Mouse (Mus musculus) C2C12 (cell line): ENCODE results near the gene Dctpp1. TPM values are rescaled to one million over a fixed set of nuclear protein-coding genes. Genes with fewer than 3 reads are reported as not detected.

Experiments
- H3K27me3 ChIP-seq: one replicate; pipeline ENCODE4 v1.6.1; 2011; ENCODE audit not compliant: control insufficient read depth, insufficient read depth, insufficient read length
- H3K36me3 ChIP-seq: one replicate; pipeline ENCODE4 v1.6.1; 2011; ENCODE audit not compliant: control insufficient read depth, insufficient read depth
- H3K4me3 ChIP-seq: one replicate; pipeline ENCODE4 v1.5.1; 2011; ENCODE audit warnings: mild to moderate bottlenecking, control low read depth; ENCODE audit not compliant: poor library complexity, insufficient read depth, severe bottlenecking
- H3K79me2 ChIP-seq: one replicate; pipeline ENCODE4 v1.6.1; 2011; ENCODE audit not compliant: control insufficient read depth, insufficient read depth
- H3K79me3 ChIP-seq: one replicate; pipeline ENCODE4 v1.6.1; 2011; ENCODE audit warnings: low read depth, control low read depth
- H3ac ChIP-seq: one replicate; pipeline ENCODE3; 2011; ENCODE audit warnings: low read depth; ENCODE audit not compliant: control insufficient read depth, insufficient read length
- CEBPB ChIP-seq: IDR thresholded peaks from one replicate; pipeline ENCODE4 v1.6.1; 2011; ENCODE audit warnings: low read depth, mild to moderate bottlenecking, control low read depth, moderate library complexity
- CTCF ChIP-seq: IDR thresholded peaks from one replicate; pipeline ENCODE4 v1.5.1; 2011; ENCODE audit not compliant: control insufficient read depth, insufficient read depth, insufficient read length
- FOSL1 ChIP-seq: IDR thresholded peaks from one replicate; pipeline ENCODE4 v1.8.0; 2011; ENCODE audit warnings: mild to moderate bottlenecking, low read length; ENCODE audit not compliant: poor library complexity, insufficient read depth, severe bottlenecking
- MAX ChIP-seq: IDR thresholded peaks from one replicate; pipeline ENCODE4 v1.6.1; 2011; ENCODE audit warnings: mild to moderate bottlenecking, control low read depth
- MYOD1 ChIP-seq: IDR thresholded peaks from one replicate; pipeline ENCODE4 v1.6.1; 2011; ENCODE audit warnings: low read depth; ENCODE audit not compliant: control insufficient read depth, insufficient read length
- MYOG ChIP-seq: IDR thresholded peaks from one replicate; pipeline ENCODE4 v1.6.1; 2011; ENCODE audit not compliant: control insufficient read depth, insufficient read length; ENCODE audit errors: extremely low read depth
- USF1 ChIP-seq: IDR thresholded peaks from one replicate; pipeline ENCODE4 v1.6.1; 2011; ENCODE audit warnings: low read depth, mild to moderate bottlenecking, control low read depth, moderate library complexity
- polyA plus RNA-seq: library from polyadenylated mRNA; unstranded; fragments of >200 nt; fragmentation: generic; extraction: Trizol; gene quantifications from one replicate; pipeline ENCODE4 v1.2.1, GENCODE M21; 2012; ENCODE audit warnings: missing spikeins

Gene Dctpp1
- polyA plus RNA-seq, 1 experiment, result 226 TPM

DNA sequence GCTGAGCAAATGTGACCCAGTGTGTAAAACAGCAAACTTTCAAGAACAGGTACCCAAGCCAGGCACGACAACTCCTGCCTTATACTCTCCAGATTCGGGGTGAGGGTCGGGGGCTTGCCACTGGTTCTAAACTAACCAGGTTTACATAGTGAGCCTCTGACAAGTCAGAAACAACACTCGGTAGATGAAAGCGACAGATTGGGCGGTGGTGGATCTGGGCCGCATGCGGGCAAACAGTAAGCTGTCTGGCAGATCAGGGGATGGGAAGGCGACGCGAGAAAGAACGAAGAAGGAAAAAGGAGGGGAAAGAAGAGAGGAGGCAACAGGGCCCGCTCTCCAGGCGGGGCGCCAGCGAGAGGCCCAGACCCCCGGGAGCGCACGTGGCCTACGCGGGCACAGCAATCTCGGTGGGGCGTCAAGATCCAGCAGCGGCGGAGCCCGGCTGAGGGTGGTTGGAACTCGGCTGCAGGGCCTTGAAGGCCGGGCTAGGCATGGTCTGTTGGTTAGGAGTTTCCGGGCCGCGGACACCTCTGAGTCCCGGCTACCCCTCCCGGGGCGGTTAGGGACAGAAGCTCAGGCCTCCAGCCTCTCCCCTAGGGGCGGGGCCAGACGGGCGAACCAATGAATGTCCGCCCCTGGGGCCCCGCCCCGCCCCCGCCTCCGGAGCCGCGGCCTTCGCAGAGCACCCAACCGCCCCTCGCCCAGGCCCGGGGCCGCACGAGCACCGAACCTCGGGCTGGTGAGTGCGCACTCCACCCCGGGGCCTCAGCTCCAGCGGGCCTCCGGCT lies 16.4 kb downstream of the Dctpp1 start, which contains the start of gene Zfp771:
Gene Zfp771 (plus strand): TSS at position 405 of the 788 bp plus-strand sequence.
- peak within 1 kb of the TSS; percentile 88 for H3ac ChIP-seq
- H3K79me3 ChIP-seq, result peaks cover 16% of the 10 kb centered on the region
- peak within 1 kb of the TSS; percentile 52 for H3K4me3 ChIP-seq
- TF ChIP-seq CTCF, result no peak
- peak; percentile 86 for TF ChIP-seq MAX
- peaks cover 6% of the 10 kb centered on the region for H3K36me3 ChIP-seq
- peaks cover 19% of the 10 kb centered on the region for H3K79me2 ChIP-seq
- H3K27me3 ChIP-seq, result no peaks in the 10 kb centered on the region

GRCm38 (mm10) chr7:127243361-127243867 lies 17.1 kb downstream of the Dctpp1 start:
- peaks cover 8% of the 10 kb centered on the region for H3K36me3 ChIP-seq
- no peak overlapping the region for H3ac ChIP-seq
- TF ChIP-seq USF1, result no peak
- no peak for TF ChIP-seq MYOG
- no peak for TF ChIP-seq CEBPB
- TF ChIP-seq CTCF, result no peak
- TF ChIP-seq MYOD1, result no peak
- no peak for TF ChIP-seq FOSL1
- no peak for TF ChIP-seq MAX
- H3K79me2 ChIP-seq, result peaks cover 19% of the 10 kb centered on the region
- H3K4me3 ChIP-seq, result no peak overlapping the region
- peaks cover 16% of the 10 kb centered on the region for H3K79me3 ChIP-seq
- no peaks in the 10 kb centered on the region for H3K27me3 ChIP-seq

DNA sequence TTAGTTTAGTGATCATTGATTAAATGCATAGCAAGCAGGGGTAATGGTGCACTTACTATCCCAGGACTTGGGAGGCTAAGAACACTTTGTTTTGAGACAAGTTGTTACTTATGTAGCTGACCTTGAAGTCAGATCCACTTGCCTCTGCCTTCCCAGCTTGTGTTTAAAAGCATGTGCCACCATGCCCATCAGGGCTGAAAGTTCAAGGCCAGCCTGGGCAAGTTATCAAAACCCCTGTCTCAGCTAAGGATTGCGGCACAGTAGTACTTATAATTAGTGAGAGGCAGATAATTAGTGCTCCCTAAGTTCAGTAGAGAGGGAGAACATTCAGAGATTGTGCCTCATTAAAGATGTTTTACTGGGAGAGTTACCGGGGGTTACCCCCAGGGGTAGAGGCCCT lies 25.7 kb downstream of the Dctpp1 start:
- Histone ChIP-seq H3K27me3 (no peaks in the 10 kb centered on the region), H3ac (no peak overlapping the region), H3K79me3 (peaks cover 43% of the 10 kb centered on the region), H3K79me2 (peaks cover 64% of the 10 kb centered on the region), H3K4me3 (no peak overlapping the region), H3K36me3 (peaks cover 45% of the 10 kb centered on the region)
- TF ChIP-seq MYOG (no peak), MAX (no peak), CEBPB (no peak), CTCF (no peak), USF1 (no peak), FOSL1 (no peak), MYOD1 (no peak)

DNA sequence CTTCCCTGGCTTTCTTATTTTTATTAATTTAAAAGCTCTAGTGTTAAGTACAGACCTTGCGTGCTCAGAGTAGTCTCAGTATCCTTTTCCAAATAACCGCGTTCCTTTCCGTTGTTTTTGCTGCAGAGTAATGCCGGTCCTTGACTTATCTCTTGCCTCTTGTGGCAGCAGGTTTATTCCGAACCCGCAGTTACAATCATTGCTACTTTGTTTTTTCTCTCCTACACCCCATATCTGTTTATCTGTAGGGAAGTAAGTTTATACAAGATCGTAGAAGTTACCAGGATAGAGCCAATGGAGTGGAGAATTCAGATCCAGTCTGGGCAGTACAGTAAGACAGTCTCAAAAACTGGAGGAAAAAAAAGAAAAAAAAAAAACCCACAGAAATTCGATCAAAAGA lies 26.7 kb downstream of the Dctpp1 start:
- Histone ChIP-seq H3ac (peak overlapping the region; percentile 47), H3K79me2 (peaks cover 64% of the 10 kb centered on the region), H3K4me3 (peak overlapping the region; percentile 80), H3K36me3 (peaks cover 45% of the 10 kb centered on the region), H3K79me3 (peaks cover 43% of the 10 kb centered on the region), H3K27me3 (no peaks in the 10 kb centered on the region)
- no peak for TF ChIP-seq USF1
- no peak for TF ChIP-seq MAX
- TF ChIP-seq FOSL1, result no peak
- TF ChIP-seq MYOG, result no peak
- no peak for TF ChIP-seq CTCF

DNA sequence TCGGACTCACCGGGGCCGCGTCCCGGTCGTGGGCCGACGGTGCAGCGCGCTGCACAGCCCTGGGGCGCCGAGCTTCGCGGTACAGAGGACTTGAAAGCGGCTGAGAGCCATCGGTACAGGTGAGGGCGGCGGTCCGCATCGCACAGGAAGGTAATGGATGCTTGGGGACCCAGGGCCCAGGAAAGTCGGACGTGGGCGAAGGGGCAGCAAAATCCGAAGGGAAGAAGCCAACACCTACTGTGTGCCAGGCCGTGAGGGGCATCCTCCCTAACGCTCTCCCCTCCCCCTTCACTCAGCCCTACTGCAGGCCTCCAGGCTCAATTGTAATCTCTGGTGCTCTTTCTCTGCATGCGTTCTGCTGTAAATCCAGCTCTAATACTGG lies 27.1 kb downstream of the Dctpp1 start:
- no peaks in the 10 kb centered on the region for H3K27me3 ChIP-seq
- H3K36me3 ChIP-seq, result peaks cover 42% of the 10 kb centered on the region
- peaks cover 43% of the 10 kb centered on the region for H3K79me3 ChIP-seq
- H3ac ChIP-seq, result peak overlapping the region; percentile 76
- peak overlapping the region; percentile 80 for H3K4me3 ChIP-seq
- TF ChIP-seq MYOD1 (no peak), MYOG (no peak), USF1 (no peak), MAX (no peak), CTCF (no peak), CEBPB (no peak), FOSL1 (no peak)
- peaks cover 64% of the 10 kb centered on the region for H3K79me2 ChIP-seq

DNA sequence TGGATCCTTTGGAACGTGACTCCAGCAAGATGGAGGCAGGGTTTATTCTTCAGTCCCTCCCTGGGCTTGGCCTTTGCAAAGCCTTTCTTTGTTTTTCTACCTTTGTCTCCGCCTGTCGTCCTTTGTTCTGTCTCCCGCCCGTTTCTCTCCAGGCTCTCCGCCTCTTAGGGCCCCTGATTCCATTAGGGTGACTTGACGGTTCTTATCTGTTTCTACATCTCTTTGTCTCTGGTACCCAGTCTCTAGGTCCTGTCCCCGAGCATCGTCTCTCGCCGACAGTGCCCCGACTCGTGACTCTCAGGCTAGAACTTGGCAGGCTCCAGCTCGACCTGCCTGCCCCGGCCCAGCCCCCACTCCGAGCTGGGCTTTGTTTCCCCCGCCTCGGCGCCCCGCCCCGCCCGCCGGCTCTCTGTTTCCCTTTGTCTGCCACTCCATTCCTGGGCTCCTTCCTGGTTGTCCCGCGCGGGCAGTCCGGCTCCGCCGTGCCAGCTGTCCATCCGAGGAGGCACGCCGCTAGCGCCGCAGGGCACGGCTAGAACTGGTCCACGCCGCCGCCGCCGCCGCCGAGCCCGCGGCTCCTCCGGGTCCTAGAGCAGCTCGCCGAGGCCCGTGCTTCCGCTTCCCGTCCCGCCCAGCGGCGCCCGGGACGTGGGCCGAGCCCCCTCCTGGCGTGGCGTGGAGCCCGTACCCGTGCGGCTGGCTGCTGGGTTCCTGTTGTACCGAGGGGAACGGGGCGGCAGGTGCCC lies 27.7 kb downstream of the Dctpp1 start, which contains the start of the genes Zfp553 and Sept1:
Gene Zfp553 (plus strand): TSS at position 440 of the 746 bp plus-strand sequence.
Gene Sept1 (minus strand): TSS at position 509 of the 746 bp plus-strand sequence.
- Histone ChIP-seq H3K79me3 (peaks cover 43% of the 10 kb centered on the region), H3K27me3 (no peaks in the 10 kb centered on the region), H3ac (peak within 1 kb of the TSS; percentile 76), H3K4me3 (peak within 1 kb of the TSS; percentile 80), H3K36me3 (peaks cover 37% of the 10 kb centered on the region), H3K79me2 (peaks cover 64% of the 10 kb centered on the region)
- no peak for TF ChIP-seq MYOD1
